8 mouse cellular contexts compared by ENCODE assay signal in genomic region chr4:135306971-135307632, GRCm38 (mm10). TPM values are rescaled to one million over a fixed set of nuclear protein-coding genes. Genes with fewer than 3 reads are reported as not detected.
DNase-seq lines count a peak whose midpoint lies in the region; ATAC-seq and TF ChIP-seq lines count a peak whose summit lies in the region.

No protein-coding gene starts in this region.

- H3K27me3 ChIP-seq in embryonic facial prominence, embryonic 14.5 days (replicated peaks; ENCODE audit: control insufficient read depth, insufficient read depth, low read length): no peaks in the 10 kb centered on the region
- H3K27me3 ChIP-seq in intestine, postnatal 0 days (replicated peaks; ENCODE audit: control insufficient read depth, insufficient read depth, low read length): no peaks in the 10 kb centered on the region

- H3K9ac ChIP-seq in embryonic facial prominence, embryonic 14.5 days (ENCODE audit: low read depth, low read length): no peak overlapping the region
- no peak overlapping the region for H3K9ac ChIP-seq in intestine, postnatal 0 days (ENCODE audit: low read depth, low read length)

- H3K27ac ChIP-seq in left cerebral cortex, adult 2 months: peak overlapping the region; percentile 66
- no peak overlapping the region; the same call in 1 of the 2 replicates for H3K27ac ChIP-seq in embryonic facial prominence, embryonic 14.5 days (replicated peaks; ENCODE audit: low read depth, low read length)
- H3K27ac ChIP-seq in intestine, postnatal 0 days (ENCODE audit: low read depth, low read length): no peak overlapping the region

- no peak overlapping the region for H3K4me2 ChIP-seq in embryonic facial prominence, embryonic 14.5 days (ENCODE audit: low read depth, low read length)
- H3K4me2 ChIP-seq in intestine, postnatal 0 days (replicated peaks; ENCODE audit: low read depth): no peak overlapping the region

- no peak overlapping the region for H3K4me3 ChIP-seq in left cerebral cortex, adult 2 months
- no peak overlapping the region for H3K4me3 ChIP-seq in embryonic facial prominence, embryonic 14.5 days (ENCODE audit: low read depth, low read length)
- H3K4me3 ChIP-seq in intestine, postnatal 0 days (ENCODE audit: low read depth, low read length): no peak overlapping the region

- ATAC-seq in embryonic facial prominence, embryonic 14.5 days (ENCODE audit: low read depth): peak; percentile 15; the same call in 1 of the 2 replicates
- peak; percentile 49; the same call in 1 of the 2 replicates for ATAC-seq in intestine, postnatal 0 days

- intact Hi-C loops in left cerebral cortex, adult 2 months (cut with DNase I): no loop called here

- no peaks in the 10 kb centered on the region for H3K36me3 ChIP-seq in embryonic facial prominence, embryonic 14.5 days (ENCODE audit: control insufficient read depth, insufficient read depth, low read length)
- no peaks in the 10 kb centered on the region for H3K36me3 ChIP-seq in intestine, postnatal 0 days (ENCODE audit: control insufficient read depth, insufficient read depth)

- 49% methylated on average over 16 of the region's 17 CpGs for WGBS in embryonic facial prominence, embryonic 14.5 days
- WGBS in intestine, postnatal 0 days: 54% methylated on average over 17 of the region's 17 CpGs

- H3K9me3 ChIP-seq in embryonic facial prominence, embryonic 14.5 days (ENCODE audit: control insufficient read depth, low read length): no peaks in the 10 kb centered on the region
- no peaks in the 10 kb centered on the region for H3K9me3 ChIP-seq in intestine, postnatal 0 days (ENCODE audit: control insufficient read depth)

- TF ChIP-seq CTCF in left cerebral cortex, adult 2 months (IDR thresholded peaks at IDR 0.05): no peak
- no peak for TF ChIP-seq CTCF in intestine, postnatal 0 days (IDR thresholded peaks at IDR 0.05; ENCODE audit: low read depth)

- H3K4me1 ChIP-seq in embryonic facial prominence, embryonic 14.5 days (ENCODE audit: control insufficient read depth, insufficient read depth, low read length): no peaks in the 10 kb centered on the region
- no peaks in the 10 kb centered on the region for H3K4me1 ChIP-seq in intestine, postnatal 0 days (replicated peaks; ENCODE audit: control insufficient read depth, insufficient read depth, low read length)

- DNase-seq in left cerebral cortex, adult 2 months (ENCODE audit: extremely low spot score in 1 of 2, low spot score in 2 of 2): no peak
- no peak for DNase-seq in left cerebral cortex, adult 9 months (ENCODE audit: low spot score in 2 of 2)
- peak; percentile 24 for DNase-seq in embryonic facial prominence, embryonic 14.5 days (ENCODE audit: low spot score)
- DNase-seq in lung, postnatal 4 days: peak; percentile 71 to 78
- DNase-seq in ovary, postnatal 10 days (ENCODE audit: low spot score): no peak
- DNase-seq in spleen, postnatal 14 days (ENCODE audit: low spot score in 2 of 2): no peak
- DNase-seq in frontal cortex, postnatal 14 days (ENCODE audit: low spot score in 2 of 2): no peak

RNA-seq across cellular contexts. Expression of gene Clic4, which starts 34.5 kb away (rescaled TPM):
- 10 to 100 TPM; 29.5 to 34.3 TPM for total RNA-seq in left cerebral cortex, adult 2 months (2021)
- 97.5 and 100 TPM in 2 replicates for polyA plus RNA-seq in embryonic facial prominence, embryonic 14.5 days (2014; fragmentation: Nextera tagmentation; extraction: Ambion mirVana)
- 66.9 and 67.9 TPM in 2 replicates for polyA plus RNA-seq in intestine, postnatal 0 days (2015; fragmentation: Nextera tagmentation; extraction: Ambion mirVana)

RNA-seq across cellular contexts. Expression of gene Srrm1, which starts 46.0 kb away (rescaled TPM):
- total RNA-seq in left cerebral cortex, adult 2 months (2021): 100 to 1,000 TPM; 133 to 139 TPM
- polyA plus RNA-seq in embryonic facial prominence, embryonic 14.5 days (2014; fragmentation: Nextera tagmentation; extraction: Ambion mirVana): 159 and 163 TPM in 2 replicates
- 113 and 126 TPM in 2 replicates for polyA plus RNA-seq in intestine, postnatal 0 days (2015; fragmentation: Nextera tagmentation; extraction: Ambion mirVana)

Comparison
In these comparisons a context has a peak if more than half of its experiments do, and no peak if none do; other contexts are left out.
1. DNase-seq: peak in embryonic facial prominence, embryonic 14.5 days (single experiment) and lung, postnatal 4 days (2 of 2); none in left cerebral cortex, adult 2 months (0 of 2), left cerebral cortex, adult 9 months (0 of 2), ovary, postnatal 10 days (single experiment), spleen, postnatal 14 days (0 of 2) and frontal cortex, postnatal 14 days (0 of 2).